Mouse (Mus musculus): Measurements from ENCODE around the gene Pbx3.

- no peak for TF ChIP-seq POLR2A (IDR thresholded peaks at IDR 0.05; ENCODE audit: borderline replicate concordance, control insufficient read depth, low read depth, low read length)
- TF ChIP-seq CTCF (IDR thresholded peaks at IDR 0.05; ENCODE audit: control insufficient read depth, insufficient read depth, low read length) = no peak
Observed at GRCm38 (mm10) chr2:34373886-34374285, 944 bp upstream of the Pbx3 start.

Data from bone marrow, adult 2 months (tissue).